In the genomic region with DNA sequence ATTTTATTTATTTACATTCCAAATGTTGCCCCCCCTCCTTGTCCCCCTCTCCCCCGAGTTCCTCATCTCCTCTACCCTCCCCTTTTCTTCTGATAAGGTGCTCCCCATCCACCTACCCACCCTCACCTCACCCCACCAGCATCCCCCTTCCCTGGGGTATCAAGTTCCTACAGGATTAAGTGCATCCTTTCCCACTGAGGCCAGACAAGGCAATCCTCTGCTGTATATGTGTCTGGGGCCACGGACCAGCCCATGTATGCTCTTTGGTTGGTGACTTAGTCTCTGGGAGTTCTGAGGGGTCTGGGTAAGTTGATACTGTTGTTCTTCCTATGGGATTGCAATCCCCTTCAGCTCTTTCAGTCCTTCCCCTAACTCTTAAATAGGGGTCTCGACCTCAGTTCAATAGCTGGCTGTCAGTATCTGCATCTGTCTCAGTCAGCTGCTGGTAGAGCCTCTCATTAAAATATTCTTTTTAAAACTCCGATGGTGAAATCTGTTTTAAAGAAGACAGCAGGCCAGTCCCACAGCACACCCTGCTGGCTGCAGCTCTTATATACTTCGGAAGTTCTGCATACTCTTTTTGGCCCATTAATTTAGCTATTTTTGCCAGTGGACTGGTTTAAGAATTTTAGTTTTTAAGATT, we compare ENCODE assay signal across 8 mouse cellular contexts. TPM values are rescaled to one million over a fixed set of nuclear protein-coding genes. Genes with fewer than 3 reads are reported as not detected.
A peak's percentile ranks its signal among the peaks of the same experiment; 100 is the strongest.
DNase-seq lines count a peak whose midpoint lies in the region; ATAC-seq lines count a peak whose summit lies in the region.

No protein-coding gene starts in this region.

- H3K9ac ChIP-seq in forebrain, embryonic 16.5 days (replicated peaks; ENCODE audit: low read depth, low read length), result no peak overlapping the region
- 0 out of 2 replicates have a peak overlapping the region, but pooled peaks have one; percentile 59 for H3K9ac ChIP-seq in midbrain, embryonic 13.5 days (replicated peaks)

- H3K36me3 ChIP-seq in forebrain, embryonic 16.5 days (ENCODE audit: control insufficient read depth, insufficient read depth), result no peaks in the 10 kb centered on the region
- H3K36me3 ChIP-seq in midbrain, embryonic 13.5 days, result no peaks in the 10 kb centered on the region

- H3K27me3 ChIP-seq in forebrain, embryonic 16.5 days (replicated peaks; ENCODE audit: control insufficient read depth, insufficient read depth, low read length), result 0 out of 2 replicates have a peak, but pooled peaks cover 3% of the 10 kb centered on the region
- peaks cover 14% of the 10 kb centered on the region; the same call in 1 of the 2 replicates for H3K27me3 ChIP-seq in midbrain, embryonic 13.5 days

- H3K27ac ChIP-seq in forebrain, embryonic 16.5 days (ENCODE audit: low read length), result no peak overlapping the region
- peak overlapping the region; percentile 39; the same call in 1 of the 2 replicates for H3K27ac ChIP-seq in midbrain, embryonic 13.5 days

- H3K4me3 ChIP-seq in forebrain, embryonic 16.5 days (replicated peaks; ENCODE audit: low read length), result no peak overlapping the region
- peak overlapping the region; percentile 37 for H3K4me3 ChIP-seq in midbrain, embryonic 13.5 days (replicated peaks)

- peak; percentile 37 for DNase-seq in gastrocnemius, postnatal 10 days
- DNase-seq in gastrocnemius, postnatal 36 days, result no peak
- DNase-seq in B cell, adult 2 months, result peak; percentile 57 to 62
- peak; percentile 16 to 53 for DNase-seq in adrenal gland, postnatal 36 days
- DNase-seq in kidney, postnatal 10 days, result peak; percentile 75
- DNase-seq in thymus, postnatal 36 days, result peak; percentile 42 to 47

- peaks cover 12% of the 10 kb centered on the region for H3K4me1 ChIP-seq in forebrain, embryonic 16.5 days (replicated peaks; ENCODE audit: control insufficient read depth, insufficient read depth, low read length)
- peaks cover 16% of the 10 kb centered on the region for H3K4me1 ChIP-seq in midbrain, embryonic 13.5 days (replicated peaks)

- intact Hi-C loops in gastrocnemius, postnatal 36 days (cut with DNase I), result loop anchor here (1.0 to 10.0 kb wide), 2 partner anchors 204 to 247 kb away; no protein-coding TSS in a partner anchor

- peak; percentile 60 for ATAC-seq in forebrain, embryonic 16.5 days
- ATAC-seq in midbrain, embryonic 13.5 days, result peak; percentile 82

- H3K4me2 ChIP-seq in forebrain, embryonic 16.5 days (ENCODE audit: low read length), result peak overlapping the region; percentile 50; the same call in 1 of the 2 replicates
- H3K4me2 ChIP-seq in midbrain, embryonic 13.5 days (replicated peaks), result peak overlapping the region; percentile 60

- no peaks in the 10 kb centered on the region for H3K9me3 ChIP-seq in forebrain, embryonic 16.5 days (ENCODE audit: control insufficient read depth, low read length)
- no peaks in the 10 kb centered on the region for H3K9me3 ChIP-seq in midbrain, embryonic 13.5 days

- WGBS in forebrain, embryonic 16.5 days, result 5% methylated on average over 5 of the region's 5 CpGs
- 6% methylated on average over 5 of the region's 5 CpGs for WGBS in midbrain, embryonic 13.5 days

RNA-seq across cellular contexts. Expression of a gene that starts 17.0 kb away (rescaled TPM):
- total RNA-seq in gastrocnemius, postnatal 10 days (2021), result 10 to 100 TPM; 13.6 to 17.1 TPM
- 1 to 10 TPM; 6.8 to 7.6 TPM for total RNA-seq in gastrocnemius, postnatal 36 days (2021)
- 10 to 100 TPM; 13.9 to 16.9 TPM for total RNA-seq in adrenal gland, postnatal 36 days (2021)
- 34.5 and 34.9 TPM in 2 replicates for polyA plus RNA-seq in forebrain, embryonic 16.5 days (2015; fragmentation: Nextera tagmentation; extraction: Ambion mirVana)
- 33.4 and 35.6 TPM in 2 replicates for polyA plus RNA-seq in midbrain, embryonic 13.5 days (2015; fragmentation: Nextera tagmentation; extraction: Ambion mirVana)

Comparison
In these comparisons a context has a peak if more than half of its experiments do, and no peak if none do; other contexts are left out.
1. DNase-seq: peak in gastrocnemius, postnatal 10 days (single experiment), B cell, adult 2 months (2 of 2), adrenal gland, postnatal 36 days (2 of 2), kidney, postnatal 10 days (single experiment) and thymus, postnatal 36 days (2 of 2); none in gastrocnemius, postnatal 36 days (0 of 2).